Mouse (Mus musculus): ENCODE data around the gene Fam129b. TPM values are rescaled to one million over a fixed set of nuclear protein-coding genes. Genes with fewer than 3 reads are reported as not detected.
A peak's percentile ranks its signal among the peaks of the same experiment; 100 is the strongest.

Gene Fam129b
- polyA plus RNA-seq (2014; fragmentation: Nextera tagmentation; extraction: Ambion mirVana), result 38.4 and 39.0 TPM in 2 replicates

DNA sequence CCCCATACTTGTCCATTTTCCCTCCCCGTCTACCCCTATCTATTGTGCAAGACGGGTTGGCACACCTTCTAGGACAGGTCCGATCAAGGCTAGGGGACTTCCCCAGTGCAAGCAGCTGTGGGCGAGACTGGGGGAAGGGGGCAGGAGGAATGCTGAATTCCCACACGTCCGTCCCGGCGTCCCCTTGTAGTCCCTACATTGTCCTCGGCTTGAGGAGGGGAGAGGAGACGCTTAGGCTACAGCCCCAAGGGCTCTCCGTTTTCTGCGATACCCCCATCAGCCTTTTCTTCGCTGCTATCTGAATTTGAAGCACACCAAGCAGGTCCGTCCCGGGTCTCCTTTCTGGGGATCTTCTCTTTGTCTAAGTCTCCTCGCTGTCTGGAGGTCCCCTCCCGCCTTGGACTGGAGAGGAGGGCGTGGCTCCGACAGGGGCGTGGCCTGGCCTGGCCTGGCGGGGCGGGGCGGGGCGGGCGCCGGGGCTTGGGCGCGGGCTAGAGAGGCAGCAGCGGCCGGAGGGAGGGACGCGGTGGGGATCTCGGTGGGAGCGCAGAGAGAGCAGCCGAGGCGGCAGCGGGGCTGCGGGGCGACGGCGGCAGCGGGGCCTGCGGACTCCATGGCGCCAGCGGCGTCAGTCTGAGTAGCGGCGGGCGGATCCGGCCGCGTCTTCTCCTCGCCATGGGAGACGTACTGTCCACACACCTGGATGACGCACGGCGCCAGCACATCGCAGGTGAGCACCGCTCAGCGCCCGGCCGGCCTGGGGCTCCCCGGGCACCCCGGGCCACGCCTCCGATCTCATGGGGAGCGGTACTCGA is at the start of gene Fam129b:
TSS of gene Fam129b (plus strand) at position 440 of the 815 bp plus-strand sequence.
- no peaks in the 10 kb centered on the region for H3K27me3 ChIP-seq (replicated peaks; ENCODE audit: control insufficient read depth, insufficient read depth, low read length)
- peak within 1 kb of the TSS; percentile 91 for H3K4me2 ChIP-seq (ENCODE audit: low read depth, low read length)
- WGBS, result under 1% methylated on average over 25 of the region's 68 CpGs
- DNase-seq (ENCODE audit: low spot score) (peak; percentile 94), ATAC-seq (ENCODE audit: low read depth) (peak; percentile 92)
- peak within 1 kb of the TSS; percentile 91 for H3K27ac ChIP-seq (replicated peaks; ENCODE audit: low read depth, low read length)
- peak within 1 kb of the TSS; percentile 88 for H3K4me3 ChIP-seq (ENCODE audit: low read depth, low read length)
- H3K9ac ChIP-seq (ENCODE audit: low read depth, low read length), result peak within 1 kb of the TSS; percentile 92
- no peaks in the 10 kb centered on the region for H3K9me3 ChIP-seq (ENCODE audit: control insufficient read depth, low read length)
- no peaks in the 10 kb centered on the region for H3K36me3 ChIP-seq (ENCODE audit: control insufficient read depth, insufficient read depth, low read length)
- peaks cover 51% of the 10 kb centered on the region for H3K4me1 ChIP-seq (ENCODE audit: control insufficient read depth, insufficient read depth, low read length)

DNA sequence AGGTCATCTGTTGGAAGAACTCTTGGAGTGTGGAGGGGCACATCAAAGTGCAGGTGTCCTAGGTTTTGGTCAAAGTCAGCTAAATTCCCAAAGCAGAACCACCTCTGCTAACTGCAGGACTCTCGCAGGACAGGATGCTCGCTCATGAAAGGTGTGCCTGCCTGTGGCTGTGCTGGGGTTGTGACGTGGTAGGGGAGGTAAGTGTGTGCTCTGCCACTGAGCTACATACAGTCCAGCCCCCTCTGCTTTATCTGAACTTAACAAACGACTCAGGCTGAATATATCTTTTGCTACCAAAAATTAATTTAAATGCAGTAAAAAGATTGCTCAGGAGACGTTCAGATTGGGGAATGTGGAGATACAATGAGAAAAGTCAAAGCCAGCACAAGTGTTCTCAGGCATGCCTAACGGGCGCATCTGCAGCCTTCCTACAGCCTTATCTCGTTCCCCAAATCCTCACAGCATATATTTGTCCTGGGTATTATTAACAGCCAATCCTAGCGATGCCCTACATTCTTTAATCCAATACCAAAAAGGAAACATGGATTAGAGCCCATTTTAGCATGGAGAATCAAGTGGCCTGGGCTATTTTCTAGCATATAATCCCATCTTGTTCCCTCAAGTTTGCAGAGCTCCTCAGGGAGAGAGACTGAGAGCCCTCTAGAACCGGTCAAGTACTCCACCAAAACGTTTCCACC is 46.8 kb upstream of the Fam129b start:
- H3K4me1 ChIP-seq (ENCODE audit: control insufficient read depth, insufficient read depth, low read length), result peaks cover 3% of the 10 kb centered on the region; the same call in 1 of the 2 replicates
- no peak for ATAC-seq (ENCODE audit: low read depth)
- H3K27me3 ChIP-seq (replicated peaks; ENCODE audit: control insufficient read depth, insufficient read depth, low read length), result no peaks in the 10 kb centered on the region
- H3K9me3 ChIP-seq (ENCODE audit: control insufficient read depth, low read length), result no peaks in the 10 kb centered on the region
- DNase-seq (ENCODE audit: low spot score), result no peak
- H3K36me3 ChIP-seq (ENCODE audit: control insufficient read depth, insufficient read depth, low read length), result no peaks in the 10 kb centered on the region
- H3K9ac ChIP-seq (ENCODE audit: low read depth, low read length), result no peak overlapping the region
- 78% methylated on average over 11 of the region's 11 CpGs for WGBS
- no peak overlapping the region for H3K4me3 ChIP-seq (ENCODE audit: low read depth, low read length)
- no peak overlapping the region for H3K4me2 ChIP-seq (ENCODE audit: low read depth, low read length)
- no peak overlapping the region for H3K27ac ChIP-seq (replicated peaks; ENCODE audit: low read depth, low read length)

DNA sequence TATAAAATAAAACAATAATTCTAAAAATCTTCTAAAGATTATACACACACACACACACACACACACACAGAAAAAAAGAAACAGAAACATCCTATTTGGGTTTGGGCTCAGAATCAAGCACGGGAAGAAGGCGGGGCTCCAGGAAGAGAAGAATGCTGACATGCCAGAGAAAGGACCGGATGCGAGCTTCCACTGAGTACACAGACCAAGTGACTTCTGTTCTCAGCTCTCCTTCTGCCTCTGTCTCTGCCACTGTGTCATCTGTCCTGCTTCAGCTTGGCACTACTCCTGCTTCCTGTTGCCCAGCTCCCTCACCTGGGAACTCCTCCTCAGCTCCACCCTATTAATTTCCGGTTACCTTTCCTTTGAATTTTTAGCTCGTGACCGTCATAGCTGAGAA is 41.4 kb upstream of the Fam129b start:
- Histone ChIP-seq H3K4me1 (ENCODE audit: control insufficient read depth, insufficient read depth, low read length) (peaks cover 7% of the 10 kb centered on the region), H3K4me2 (ENCODE audit: low read depth, low read length) (peak overlapping the region; percentile 17; the same call in 1 of the 2 replicates), H3K27ac (replicated peaks; ENCODE audit: low read depth, low read length) (peak overlapping the region; percentile 59), H3K9ac (ENCODE audit: low read depth, low read length) (no peak overlapping the region), H3K9me3 (ENCODE audit: control insufficient read depth, low read length) (no peaks in the 10 kb centered on the region), H3K36me3 (ENCODE audit: control insufficient read depth, insufficient read depth, low read length) (no peaks in the 10 kb centered on the region), H3K4me3 (ENCODE audit: low read depth, low read length) (no peak overlapping the region), H3K27me3 (replicated peaks; ENCODE audit: control insufficient read depth, insufficient read depth, low read length) (no peaks in the 10 kb centered on the region)
- ATAC-seq (ENCODE audit: low read depth) (0 out of 2 replicates have a peak, but pooled peaks have one; percentile 12), DNase-seq (ENCODE audit: low spot score) (peak; percentile 62)
- WGBS, result 30% methylated on average over 7 of the region's 7 CpGs

DNA sequence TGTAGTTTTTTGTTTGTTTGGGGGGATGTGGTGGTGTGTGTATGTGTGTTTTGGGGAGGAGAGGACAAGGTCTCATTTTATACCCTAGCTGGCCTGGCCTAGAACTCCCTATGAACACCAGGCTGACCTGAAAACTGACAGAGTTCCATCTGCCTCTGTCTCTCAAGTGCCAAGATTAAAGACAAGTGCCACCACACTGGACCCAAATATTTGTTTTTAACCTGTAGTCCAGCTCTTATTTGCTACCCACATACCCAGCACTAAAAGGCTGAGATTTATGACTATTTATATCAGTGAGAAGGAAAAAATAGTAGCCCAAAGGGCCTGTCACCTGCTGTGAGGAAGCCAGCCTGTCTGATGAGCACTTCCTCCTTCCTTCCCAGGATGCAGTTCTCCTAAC is 40.3 kb upstream of the Fam129b start:
- H3K4me3 ChIP-seq (ENCODE audit: low read depth, low read length), result no peak overlapping the region
- H3K4me2 ChIP-seq (ENCODE audit: low read depth, low read length), result no peak overlapping the region
- no peak for ATAC-seq (ENCODE audit: low read depth)
- DNase-seq (ENCODE audit: low spot score), result no peak
- no peaks in the 10 kb centered on the region for H3K36me3 ChIP-seq (ENCODE audit: control insufficient read depth, insufficient read depth, low read length)
- H3K27me3 ChIP-seq (replicated peaks; ENCODE audit: control insufficient read depth, insufficient read depth, low read length), result no peaks in the 10 kb centered on the region
- no peaks in the 10 kb centered on the region for H3K9me3 ChIP-seq (ENCODE audit: control insufficient read depth, low read length)
- no peak overlapping the region for H3K27ac ChIP-seq (replicated peaks; ENCODE audit: low read depth, low read length)
- H3K9ac ChIP-seq (ENCODE audit: low read depth, low read length), result no peak overlapping the region
- peaks cover 7% of the 10 kb centered on the region for H3K4me1 ChIP-seq (ENCODE audit: control insufficient read depth, insufficient read depth, low read length)

DNA sequence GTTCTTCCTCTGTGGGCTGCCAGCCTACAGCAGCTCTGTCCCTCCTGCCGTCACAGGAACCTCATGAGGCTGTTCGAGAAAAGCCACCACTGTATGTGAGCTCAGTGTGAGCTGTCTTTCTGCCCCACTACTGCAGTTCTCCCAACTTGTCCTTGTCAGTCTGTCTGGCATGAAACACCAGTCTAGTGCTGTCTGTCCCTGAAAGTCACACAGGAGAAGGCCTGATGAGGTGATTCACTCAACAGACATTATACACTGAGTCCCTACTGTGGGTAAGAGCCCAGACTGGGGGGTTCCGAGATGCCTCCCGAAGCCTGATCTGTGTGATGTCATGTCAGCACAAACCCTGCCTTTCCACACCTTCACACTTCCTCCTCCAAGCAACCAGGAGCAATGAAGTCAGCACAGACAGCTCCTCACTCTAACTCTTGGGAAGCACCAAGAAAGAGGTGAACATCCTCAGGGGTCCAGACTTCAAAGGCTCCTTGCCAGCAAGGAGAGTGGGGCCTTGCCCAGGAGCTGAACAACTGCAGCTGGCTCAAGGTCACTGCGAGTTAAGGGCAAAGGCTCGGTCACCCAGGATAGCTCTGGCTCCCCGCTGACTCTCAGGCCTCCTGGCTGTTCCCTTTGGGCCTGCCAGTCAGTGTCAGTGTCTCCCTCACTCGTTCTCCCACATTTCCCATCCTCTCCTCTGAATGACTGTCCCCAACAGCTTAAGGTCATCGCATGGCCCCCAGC is 37.6 kb upstream of the Fam129b start:
- ATAC-seq (ENCODE audit: low read depth) (no peak), DNase-seq (ENCODE audit: low spot score) (no peak)
- H3K27me3 ChIP-seq (replicated peaks; ENCODE audit: control insufficient read depth, insufficient read depth, low read length), result no peaks in the 10 kb centered on the region

DNA sequence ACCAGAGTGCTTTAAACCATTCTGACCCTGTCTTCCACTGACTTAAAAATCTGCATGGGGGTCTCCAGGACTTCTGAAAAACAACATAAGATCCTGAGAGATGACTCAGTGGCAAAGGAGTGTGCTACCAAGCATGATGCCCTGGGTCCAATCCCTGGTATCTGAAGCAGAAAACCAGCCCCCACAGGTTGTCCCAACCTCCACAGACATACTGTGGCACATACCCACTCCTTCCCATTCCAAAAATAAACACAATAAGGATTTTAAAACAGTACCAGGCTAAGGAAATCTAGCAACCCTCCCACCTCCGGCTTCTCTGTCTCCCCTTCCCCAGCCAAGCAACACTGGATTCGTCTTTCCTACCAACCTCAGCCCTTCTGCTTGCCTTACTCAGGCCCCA is 36.7 kb upstream of the Fam129b start:
- Histone ChIP-seq H3K36me3 (ENCODE audit: control insufficient read depth, insufficient read depth, low read length) (no peaks in the 10 kb centered on the region), H3K9me3 (ENCODE audit: control insufficient read depth, low read length) (no peaks in the 10 kb centered on the region), H3K4me2 (ENCODE audit: low read depth, low read length) (no peak overlapping the region), H3K9ac (ENCODE audit: low read depth, low read length) (no peak overlapping the region), H3K4me1 (ENCODE audit: control insufficient read depth, insufficient read depth, low read length) (peaks cover 4% of the 10 kb centered on the region; the same call in 1 of the 2 replicates), H3K27me3 (replicated peaks; ENCODE audit: control insufficient read depth, insufficient read depth, low read length) (no peaks in the 10 kb centered on the region), H3K27ac (replicated peaks; ENCODE audit: low read depth, low read length) (no peak overlapping the region), H3K4me3 (ENCODE audit: low read depth, low read length) (no peak overlapping the region)
- WGBS, result 56% methylated on average over 2 of the region's 2 CpGs
- ATAC-seq (ENCODE audit: low read depth) (no peak), DNase-seq (ENCODE audit: low spot score) (no peak)

More for the DNA sequence above, 37.6 kb upstream of the Fam129b start:
- H3K9ac ChIP-seq (ENCODE audit: low read depth, low read length), result no peak overlapping the region
- H3K4me2 ChIP-seq (ENCODE audit: low read depth, low read length), result no peak overlapping the region
- no peaks in the 10 kb centered on the region for H3K9me3 ChIP-seq (ENCODE audit: control insufficient read depth, low read length)
- H3K36me3 ChIP-seq (ENCODE audit: control insufficient read depth, insufficient read depth, low read length), result no peaks in the 10 kb centered on the region
- WGBS, result 52% methylated on average over 9 of the region's 9 CpGs
- no peak overlapping the region for H3K4me3 ChIP-seq (ENCODE audit: low read depth, low read length)
- H3K27ac ChIP-seq (replicated peaks; ENCODE audit: low read depth, low read length), result no peak overlapping the region
- H3K4me1 ChIP-seq (ENCODE audit: control insufficient read depth, insufficient read depth, low read length), result peaks cover 7% of the 10 kb centered on the region

DNA sequence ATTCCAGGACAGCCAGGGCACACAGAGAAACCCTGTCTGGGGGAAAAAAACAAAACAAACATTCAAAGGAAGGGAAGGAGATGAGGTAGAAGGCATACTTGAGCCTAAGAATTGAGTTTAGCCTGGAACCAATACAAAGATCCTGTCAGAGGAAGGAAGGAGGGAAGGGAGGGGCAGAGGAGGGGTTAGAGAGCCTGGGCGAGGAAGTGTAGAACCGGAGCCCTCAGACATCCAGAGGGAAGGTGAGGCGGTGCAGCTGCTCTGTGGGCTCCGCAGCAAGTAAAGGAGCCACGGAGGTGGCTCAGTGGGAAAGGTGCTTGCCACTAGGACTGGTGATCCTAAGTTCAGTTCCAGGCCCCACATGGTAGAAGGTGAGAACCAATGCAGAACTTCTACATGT is 34.8 kb upstream of the Fam129b start:
- 59% methylated on average over 5 of the region's 5 CpGs for WGBS
- Histone ChIP-seq H3K9me3 (ENCODE audit: control insufficient read depth, low read length) (no peaks in the 10 kb centered on the region), H3K27me3 (replicated peaks; ENCODE audit: control insufficient read depth, insufficient read depth, low read length) (no peaks in the 10 kb centered on the region), H3K4me1 (ENCODE audit: control insufficient read depth, insufficient read depth, low read length) (peaks cover 4% of the 10 kb centered on the region), H3K36me3 (ENCODE audit: control insufficient read depth, insufficient read depth, low read length) (no peaks in the 10 kb centered on the region), H3K4me3 (ENCODE audit: low read depth, low read length) (no peak overlapping the region), H3K27ac (replicated peaks; ENCODE audit: low read depth, low read length) (no peak overlapping the region), H3K4me2 (ENCODE audit: low read depth, low read length) (no peak overlapping the region), H3K9ac (ENCODE audit: low read depth, low read length) (no peak overlapping the region)
- DNase-seq (ENCODE audit: low spot score), result no peak
- no peak for ATAC-seq (ENCODE audit: low read depth)

DNA sequence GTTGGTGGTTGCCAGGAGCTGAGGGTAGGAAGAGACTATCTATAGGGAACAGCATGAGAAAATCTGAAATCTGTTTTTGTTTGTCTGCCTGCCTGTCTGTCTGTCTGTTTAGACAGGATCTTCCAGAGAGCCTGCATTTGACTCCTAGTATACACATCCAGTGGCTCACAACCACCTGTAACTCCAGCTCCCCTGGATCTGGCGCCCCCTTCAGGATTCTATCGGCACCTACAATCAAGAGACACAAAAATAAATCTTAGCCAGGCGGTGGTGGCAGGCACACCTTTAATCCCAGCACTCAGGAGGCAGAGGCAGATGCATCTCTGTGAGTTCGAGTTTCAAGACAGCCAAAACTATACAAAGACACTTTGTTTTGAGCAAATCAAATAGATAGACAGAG is 33.4 kb upstream of the Fam129b start:
- Histone ChIP-seq H3K4me2 (ENCODE audit: low read depth, low read length) (no peak overlapping the region), H3K36me3 (ENCODE audit: control insufficient read depth, insufficient read depth, low read length) (no peaks in the 10 kb centered on the region), H3K9ac (ENCODE audit: low read depth, low read length) (no peak overlapping the region), H3K27me3 (replicated peaks; ENCODE audit: control insufficient read depth, insufficient read depth, low read length) (no peaks in the 10 kb centered on the region), H3K4me3 (ENCODE audit: low read depth, low read length) (no peak overlapping the region), H3K9me3 (ENCODE audit: control insufficient read depth, low read length) (no peaks in the 10 kb centered on the region), H3K4me1 (ENCODE audit: control insufficient read depth, insufficient read depth, low read length) (peaks cover 7% of the 10 kb centered on the region), H3K27ac (replicated peaks; ENCODE audit: low read depth, low read length) (no peak overlapping the region)
- WGBS, result 40% methylated on average over 4 of the region's 4 CpGs
- ATAC-seq (ENCODE audit: low read depth), result no peak
- no peak for DNase-seq (ENCODE audit: low spot score)
